Mouse (Mus musculus) layer of hippocampus, adult 8-10 months (tissue): ENCODE results near the gene Fap. TPM values are rescaled to one million over a fixed set of nuclear protein-coding genes. Genes with fewer than 3 reads are reported as not detected.

ENCODE experiments used
- DNase-seq, 2 experiments: peaks; one replicate each; pipeline ENCODE4 v3.0.0; 2022; ENCODE audit warnings: low spot score in 2 of 2
- total RNA-seq, 4 experiments: library from RNA; stranded (reverse); gene quantifications; 2 replicates each; pipeline ENCODE4 v1.2.4; 2022

Fap gene
- total RNA-seq, 4 experiments from 2014 or later, result 0.47 to 1.2 (median 0.85) TPM

DNA sequence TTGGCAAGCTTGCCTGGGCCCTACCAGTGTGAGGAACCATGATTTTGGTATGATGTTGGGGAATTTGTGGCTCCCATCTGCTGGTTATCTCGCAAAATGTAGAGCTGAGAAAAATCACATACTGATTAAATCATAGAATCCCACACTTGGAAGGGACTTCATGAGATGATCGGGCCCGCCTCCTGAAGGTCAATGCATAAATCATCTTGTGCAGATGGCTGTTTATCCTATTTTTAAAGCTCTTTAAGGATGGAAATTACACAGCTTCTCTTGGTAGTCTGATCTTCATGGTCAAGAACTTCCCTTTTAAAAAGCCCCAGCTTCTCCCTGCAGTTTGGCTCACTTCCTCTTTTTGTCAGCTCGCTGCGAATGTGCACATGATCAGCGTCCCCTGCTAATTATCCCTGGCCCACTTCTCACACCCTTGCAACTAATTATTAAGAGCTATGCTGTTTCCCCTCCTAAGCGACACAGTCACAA, 113.6 kb downstream of the Fap start:
- peak in 1 of 2 experiments; percentile 14 for DNase-seq

DNA sequence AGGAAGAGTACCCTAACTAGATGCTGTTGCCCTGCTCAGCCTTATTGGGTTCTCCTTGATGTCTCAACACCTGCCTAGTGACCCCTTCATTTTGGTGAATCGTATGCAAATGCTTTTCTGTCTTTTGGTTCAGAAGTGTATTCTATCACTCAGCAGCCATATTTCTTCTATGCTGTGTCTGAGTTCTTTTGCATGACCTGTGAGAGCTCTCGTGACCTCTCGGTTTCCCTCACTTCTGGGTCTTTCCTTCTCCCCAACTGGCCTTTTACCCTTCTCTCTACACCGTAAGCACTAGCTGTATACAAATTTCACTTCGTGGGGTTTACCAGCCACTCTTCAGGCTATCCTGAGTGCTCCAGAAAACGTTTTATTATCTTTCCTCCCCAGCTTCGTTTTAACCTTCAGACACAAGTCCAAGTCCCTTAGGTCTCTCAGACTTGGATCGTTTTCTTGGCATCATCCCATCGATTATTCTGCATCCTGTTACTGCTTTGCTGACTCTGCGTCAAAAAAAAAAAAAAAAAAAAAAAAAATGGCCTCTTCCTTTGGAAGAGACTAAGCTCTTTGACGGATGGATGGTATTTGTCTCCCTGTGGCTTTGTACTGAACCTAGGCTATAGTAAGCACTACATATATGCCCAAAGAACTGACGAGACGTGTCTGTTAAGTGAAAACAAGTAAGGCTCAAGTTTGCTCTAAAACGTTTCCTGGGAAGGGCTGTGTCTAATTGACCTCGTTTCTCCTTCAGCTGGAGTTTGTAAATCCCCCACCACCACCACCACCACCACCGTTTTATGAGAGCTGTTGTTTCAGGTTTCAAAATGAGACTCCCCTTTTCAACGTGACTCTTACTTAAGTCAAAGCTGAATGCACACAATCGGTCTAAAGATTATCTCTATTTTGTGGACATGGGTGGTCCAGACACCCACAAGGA, 114.4 kb downstream of the Fap start:
- DNase-seq, result no peak

DNA sequence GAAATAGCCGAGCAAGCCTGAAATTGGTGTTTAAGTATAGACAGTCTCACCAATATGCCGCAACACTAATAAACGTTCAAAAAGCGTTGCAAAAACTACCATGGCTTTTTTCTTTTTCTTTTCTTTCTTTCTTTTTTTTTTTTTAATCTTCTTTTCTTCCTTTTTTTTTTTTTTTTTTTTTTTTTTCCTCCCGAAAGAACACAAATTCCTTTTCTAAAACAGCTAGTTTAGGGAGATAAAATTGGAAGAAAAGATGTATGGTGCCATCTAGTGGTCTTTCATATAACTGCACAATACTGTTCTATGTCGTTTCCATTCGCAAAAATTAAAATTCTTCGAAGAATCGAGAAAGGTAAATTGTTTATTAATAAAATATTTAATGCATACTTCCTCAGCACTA, 115.8 kb downstream of the Fap start:
- DNase-seq, result no peak

DNA sequence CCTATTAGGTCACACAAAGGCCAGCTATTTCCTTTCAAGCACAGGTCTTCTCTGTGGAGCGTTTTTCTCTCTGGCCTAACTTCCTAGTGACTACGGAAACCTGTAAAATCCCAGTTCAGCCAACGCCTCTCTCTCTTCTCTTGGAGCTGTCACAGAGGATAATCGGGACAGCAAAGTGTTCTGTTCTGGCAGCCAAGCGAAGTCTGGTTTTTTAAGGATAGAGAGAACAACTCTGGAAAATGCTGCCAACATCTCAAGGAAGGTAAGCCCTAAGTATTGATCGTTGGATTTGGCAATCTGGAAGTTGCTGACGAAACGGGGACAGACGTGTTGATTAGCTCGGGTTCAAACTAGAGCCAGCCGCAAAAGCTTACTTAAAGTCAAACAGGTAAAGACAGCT, 118.9 kb downstream of the Fap start:
- DNase-seq, result no peak

DNA sequence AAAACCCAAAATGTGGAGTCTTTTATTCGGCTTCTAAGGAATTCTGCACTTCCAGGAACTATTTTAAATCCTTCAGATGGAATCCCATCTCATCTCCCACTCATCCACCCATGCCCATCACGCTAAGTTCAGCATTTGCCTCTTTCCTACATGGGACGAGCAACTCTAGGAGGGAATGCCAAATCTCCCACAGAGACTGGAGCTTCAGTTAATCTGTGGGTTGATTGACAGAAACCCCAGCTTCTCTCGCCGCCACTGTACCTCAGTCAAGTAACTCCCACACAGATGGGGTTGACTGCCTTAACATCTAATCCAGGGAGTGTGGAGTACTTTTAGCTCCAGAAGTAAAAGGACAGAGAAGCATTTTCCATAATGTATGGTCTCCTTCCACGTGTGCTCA, 119.8 kb downstream of the Fap start:
- DNase-seq, result no peak

Other genes starting within 250 kb of the Fap start
- gene Dpp4, start 161.8 kb downstream of the Fap start, total RNA-seq, result 1 to 10 TPM; 1.0 to 2.3 (median 1.9) TPM
- gene Gcg, start 90.4 kb downstream of the Fap start, total RNA-seq, result not detected
- gene Ifih1, start 72.2 kb upstream of the Fap start, total RNA-seq, result 1 to 10 TPM; 2.3 to 5.9 (median 4.0) TPM
- 10 to 100 TPM; 10.9 to 20.0 (median 13.0) TPM for gene Gca, start 90.2 kb upstream of the Fap start, total RNA-seq